8 mouse cellular contexts compared by ENCODE assay signal in genomic region chr4:40854387-40854933, GRCm38 (mm10). TPM values are rescaled to one million over a fixed set of nuclear protein-coding genes. Genes with fewer than 3 reads are reported as not detected.
DNase-seq lines count a peak whose midpoint lies in the region; ATAC-seq and TF ChIP-seq lines count a peak whose summit lies in the region.

No protein-coding gene starts in this region.

- H3K4me3 ChIP-seq in kidney, embryonic 16.5 days (ENCODE audit: low read length), result peak overlapping the region; percentile 83
- peak overlapping the region; percentile 53 for H3K4me3 ChIP-seq in cortical plate, adult 2 months (ENCODE audit: insufficient read depth, low read length)
- H3K4me3 ChIP-seq in hindbrain, embryonic 15.5 days, result peak overlapping the region; percentile 74
- peak overlapping the region; percentile 69 for H3K4me3 ChIP-seq in midbrain, embryonic 14.5 days (replicated peaks; ENCODE audit: low read depth, low read length)

- peaks cover 30% of the 10 kb centered on the region for H3K4me1 ChIP-seq in kidney, embryonic 16.5 days (ENCODE audit: insufficient read depth, low read length)
- no peaks in the 10 kb centered on the region; the same call in none of the 2 replicates for H3K4me1 ChIP-seq in cortical plate, adult 2 months (ENCODE audit: control insufficient read depth, insufficient read depth, low read length)
- peaks cover 41% of the 10 kb centered on the region for H3K4me1 ChIP-seq in hindbrain, embryonic 15.5 days (replicated peaks)
- H3K4me1 ChIP-seq in midbrain, embryonic 14.5 days (ENCODE audit: control insufficient read depth, insufficient read depth, low read length), result peaks cover 23% of the 10 kb centered on the region

- H3K9ac ChIP-seq in kidney, embryonic 16.5 days (replicated peaks; ENCODE audit: low read length), result peak overlapping the region; percentile 79
- H3K9ac ChIP-seq in hindbrain, embryonic 15.5 days, result peak overlapping the region; percentile 52
- H3K9ac ChIP-seq in midbrain, embryonic 14.5 days (replicated peaks; ENCODE audit: low read length), result peak overlapping the region; percentile 88

- DNase-seq in kidney, adult 8-10 months, result no peak
- no peak for DNase-seq in midbrain, embryonic 14.5 days
- DNase-seq in cerebellum, postnatal 36 days, result no peak
- DNase-seq in urinary bladder, postnatal 10 days (ENCODE audit: low spot score), result no peak
- no peak for DNase-seq in layer of hippocampus, postnatal 36 days

- TF ChIP-seq POLR2A in cortical plate, adult 2 months (IDR thresholded peaks at IDR 0.05; ENCODE audit: extremely low read depth, insufficient read depth, low read length), result no peak

- 15% methylated on average over 18 of the region's 18 CpGs for WGBS in kidney, embryonic 16.5 days
- WGBS in hindbrain, embryonic 15.5 days, result 14% methylated on average over 18 of the region's 18 CpGs
- WGBS in midbrain, embryonic 14.5 days, result 13% methylated on average over 18 of the region's 18 CpGs

- H3K4me2 ChIP-seq in kidney, embryonic 16.5 days (replicated peaks; ENCODE audit: low read depth, low read length), result peak overlapping the region; percentile 93
- peak overlapping the region; percentile 69 for H3K4me2 ChIP-seq in hindbrain, embryonic 15.5 days
- peak overlapping the region; percentile 88 for H3K4me2 ChIP-seq in midbrain, embryonic 14.5 days (ENCODE audit: low read length)

- H3K36me3 ChIP-seq in kidney, embryonic 16.5 days (ENCODE audit: insufficient read depth, low read length), result no peaks in the 10 kb centered on the region
- no peaks in the 10 kb centered on the region for H3K36me3 ChIP-seq in hindbrain, embryonic 15.5 days
- no peaks in the 10 kb centered on the region for H3K36me3 ChIP-seq in midbrain, embryonic 14.5 days (ENCODE audit: control insufficient read depth, insufficient read depth, low read length)

- H3K27me3 ChIP-seq in kidney, embryonic 16.5 days (ENCODE audit: insufficient read depth, low read length), result no peaks in the 10 kb centered on the region
- H3K27me3 ChIP-seq in hindbrain, embryonic 15.5 days, result no peaks in the 10 kb centered on the region
- H3K27me3 ChIP-seq in midbrain, embryonic 14.5 days (ENCODE audit: control insufficient read depth, insufficient read depth, low read length), result no peaks in the 10 kb centered on the region

- H3K27ac ChIP-seq in kidney, embryonic 16.5 days (ENCODE audit: low read length), result peak overlapping the region; percentile 91
- H3K27ac ChIP-seq in cortical plate, adult 2 months (ENCODE audit: insufficient read depth, low read length), result peak overlapping the region; percentile 66; the same call in 1 of the 2 replicates
- H3K27ac ChIP-seq in hindbrain, embryonic 15.5 days (replicated peaks), result peak overlapping the region; percentile 87
- H3K27ac ChIP-seq in midbrain, embryonic 14.5 days (replicated peaks; ENCODE audit: low read depth, low read length), result peak overlapping the region; percentile 86

- TF ChIP-seq CTCF in cortical plate, adult 2 months (IDR thresholded peaks at IDR 0.05; ENCODE audit: extremely low read depth, insufficient read depth, low read length), result no peak

- peak; percentile 0; the same call in 1 of the 2 replicates for ATAC-seq in kidney, embryonic 16.5 days (ENCODE audit: low FRiP score, low TSS enrichment)
- no peak; the same call in 1 of the 2 replicates for ATAC-seq in hindbrain, embryonic 15.5 days (ENCODE audit: low FRiP score, low read depth)
- ATAC-seq in midbrain, embryonic 14.5 days (ENCODE audit: low FRiP score, low TSS enrichment), result peak; percentile 32; the same call in 1 of the 2 replicates

- H3K9me3 ChIP-seq in kidney, embryonic 16.5 days (ENCODE audit: low read length), result no peaks in the 10 kb centered on the region
- H3K9me3 ChIP-seq in hindbrain, embryonic 15.5 days, result no peaks in the 10 kb centered on the region
- no peaks in the 10 kb centered on the region for H3K9me3 ChIP-seq in midbrain, embryonic 14.5 days (ENCODE audit: control insufficient read depth, low read length)

RNA-seq across cellular contexts. Expression of gene B4galt1, which starts 0.7 kb away (rescaled TPM):
- polyA plus RNA-seq in kidney, embryonic 16.5 days (2015; fragmentation: Nextera tagmentation; extraction: Ambion mirVana), result 47.5 and 48.0 TPM in 2 replicates
- polyA plus RNA-seq in cortical plate, adult 2 months (2012; rRNA removed), result 4.2 and 4.3 TPM in 2 replicates
- polyA plus RNA-seq in hindbrain, embryonic 15.5 days (2015; fragmentation: Nextera tagmentation; extraction: Ambion mirVana), result 8.1 and 8.6 TPM in 2 replicates
- polyA plus RNA-seq in midbrain, embryonic 14.5 days (2014; fragmentation: Nextera tagmentation; extraction: Ambion mirVana), result 4.3 and 7.6 TPM in 2 replicates
- total RNA-seq in layer of hippocampus, postnatal 36 days (2021), result 10 to 100 TPM in 1 of 2 experiments, 1 to 10 TPM in 1; 6.9 to 10.8 TPM
